Mouse (Mus musculus): Measurements from ENCODE around the gene Tk1.

GRCm38 (mm10) chr11:117792281-117792888 is 33.5 kb downstream of the Tk1 start:
- TF ChIP-seq GATA1 (IDR thresholded peaks at IDR 0.05; ENCODE audit: low read length): no peak
- no peak for TF ChIP-seq TAL1 (IDR thresholded peaks at IDR 0.05; ENCODE audit: low read length)

Data from erythroblast, embryonic 14.5 days (primary cell).